Mouse (Mus musculus) stomach, postnatal 0 days (tissue): ENCODE measurements at regions not wholly inside any gene's neighbourhood (a gene's known extent, or its start where the extent isn't known, plus 50 kb on each side); places are given as distances from the start of the nearest gene placed in this dataset.

Source experiments
- CTCF ChIP-seq: IDR thresholded peaks from 2 replicates; pipeline ENCODE4 v1.5.1; 2016; ENCODE audit warnings: antibody characterized with exemption, low read depth, mild to moderate bottlenecking, moderate library complexity
- EP300 ChIP-seq: optimal IDR thresholded peaks from 2 replicates; pipeline ENCODE3; 2016; ENCODE audit warnings: antibody characterized with exemption

GRCm38 (mm10) chr13:26536575-26536974 is 233.4 kb downstream of the Hdgfl1 start:
- TF ChIP-seq EP300 (no peak), CTCF (no peak)
